Mouse (Mus musculus): ENCODE results near the gene Abi1.
"Not testable (repeated sequence)": the region's sequence is repeated elsewhere in the genome, so short reads cannot be mapped to it uniquely, and the experiment has no call there.

Abi1 gene

DNA sequence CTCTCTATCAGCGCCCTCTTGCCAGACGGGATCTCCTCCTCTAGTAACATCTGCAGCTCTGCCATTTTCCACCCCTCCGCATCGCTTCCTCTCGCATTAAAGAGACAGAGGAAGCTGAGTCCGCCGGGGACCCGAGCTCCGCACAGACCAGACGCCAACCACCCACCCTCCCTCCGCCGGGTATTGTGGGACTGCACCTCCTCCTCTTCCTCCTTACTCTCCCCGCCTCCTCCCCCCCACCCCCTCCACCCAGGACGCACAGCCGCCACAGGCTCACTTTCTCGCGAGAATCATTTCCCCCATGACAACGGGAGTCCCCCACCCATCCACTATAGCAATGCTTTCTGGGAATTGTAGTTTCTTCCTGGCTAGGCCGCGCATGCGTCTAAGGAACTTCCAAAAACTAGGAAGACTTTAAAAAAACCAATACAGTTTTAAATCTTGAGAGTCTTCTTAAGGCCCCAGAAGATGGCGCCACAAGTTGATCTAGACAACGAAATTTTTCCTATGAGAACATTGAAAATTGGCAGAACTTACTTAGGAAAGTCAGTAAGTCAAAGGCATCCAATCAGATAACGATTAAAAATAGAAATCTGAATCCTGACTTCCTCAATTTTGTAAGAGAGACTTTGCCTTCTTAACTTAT, at the start of gene Abi1:
Gene Abi1, minus strand, starts transcription at position 241 of the 646 bp plus-strand sequence.
- DNase-seq (ENCODE audit: low spot score) = peak; percentile 81

DNA sequence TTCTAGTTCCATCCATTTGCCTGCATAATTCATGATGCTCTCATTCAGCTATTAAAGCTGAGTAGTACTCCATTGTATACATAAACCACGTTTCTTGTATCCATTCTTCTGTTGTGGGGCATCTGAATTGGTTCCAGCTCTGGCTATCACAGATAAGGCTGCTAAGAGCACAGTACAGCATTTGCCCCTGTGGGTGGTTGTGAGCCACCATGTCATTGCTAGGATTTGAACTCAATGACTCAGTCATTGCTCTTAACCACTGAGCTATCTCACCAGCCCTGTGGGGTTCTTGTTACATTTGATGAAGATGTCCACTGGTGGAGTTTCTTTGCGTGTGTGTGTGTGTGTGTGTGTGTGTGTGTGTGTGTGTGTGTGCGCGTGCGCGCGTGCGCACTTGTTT, 44.5 kb upstream of the Abi1 start:
- no peak for DNase-seq (ENCODE audit: low spot score)

- DNase-seq (ENCODE audit: low spot score) = no peak
These were observed 38.5 kb upstream of the Abi1 start for GRCm38 (mm10) chr2:23078588-23078987.

DNA sequence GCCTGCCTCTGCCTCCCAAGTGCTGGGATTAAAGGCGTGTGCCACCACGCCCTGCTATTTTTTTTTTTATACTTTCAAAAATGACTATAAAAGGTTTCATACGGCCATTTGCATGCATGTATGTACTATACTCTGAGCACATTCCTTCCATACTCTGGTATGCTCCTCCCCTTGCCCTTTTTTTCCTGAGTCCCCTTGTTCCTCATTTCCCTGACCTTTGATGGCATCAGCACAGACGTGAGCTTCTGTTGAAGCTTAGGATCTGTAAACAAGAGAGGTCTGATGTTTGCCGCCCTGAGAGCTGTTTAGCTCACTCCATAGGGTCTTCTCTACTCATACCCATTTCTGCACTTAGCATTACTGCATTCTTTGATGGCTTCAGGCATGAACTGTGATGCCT, 37.7 kb upstream of the Abi1 start:
- no peak for DNase-seq (ENCODE audit: low spot score)

DNA sequence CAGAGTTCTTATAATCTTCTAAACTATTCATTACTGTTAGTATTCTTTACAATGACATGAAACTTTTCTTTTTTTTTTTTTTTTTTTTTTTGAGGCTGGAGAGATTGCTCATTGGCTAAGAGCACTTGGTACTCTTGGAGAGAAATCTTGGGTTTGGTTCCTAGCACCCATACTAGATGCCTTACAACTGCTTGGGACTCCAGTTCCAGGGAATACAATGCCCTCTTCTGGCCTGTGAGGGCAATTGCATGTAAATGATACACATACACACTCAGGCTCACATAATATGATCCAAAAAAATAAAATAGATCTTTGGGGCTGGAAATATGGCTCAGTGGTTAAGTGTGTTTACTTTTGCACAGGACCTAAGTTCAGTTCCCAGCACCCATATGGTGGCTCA, 36.7 kb upstream of the Abi1 start:
- DNase-seq (ENCODE audit: low spot score) = no peak

GRCm38 (mm10) chr2:23075846-23076245, 35.8 kb upstream of the Abi1 start:
- DNase-seq (ENCODE audit: low spot score) = no peak

DNA sequence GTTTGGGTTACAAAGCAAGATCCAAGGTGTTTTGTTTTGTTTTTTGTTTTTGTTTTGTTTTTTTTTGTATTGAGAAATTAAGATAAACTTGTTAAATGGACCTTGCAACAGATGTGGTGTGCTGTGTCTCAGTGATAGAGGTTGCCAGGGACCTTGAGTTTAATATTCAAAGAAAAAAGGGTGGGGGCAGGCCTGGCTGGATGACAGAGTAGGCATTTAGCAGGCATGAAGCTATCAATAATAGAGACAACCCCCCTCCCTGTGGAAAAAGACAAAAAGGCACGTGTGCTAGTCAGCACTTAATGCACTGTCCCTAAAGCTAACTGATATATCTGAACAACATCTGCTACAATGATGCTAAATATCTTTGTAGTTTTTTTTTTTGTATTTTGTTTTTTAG, 31.4 kb upstream of the Abi1 start:
- no peak for DNase-seq (ENCODE audit: low spot score)

- DNase-seq (ENCODE audit: low spot score) = no peak
These were observed 30.4 kb upstream of the Abi1 start for GRCm38 (mm10) chr2:23070491-23070890.

DNA sequence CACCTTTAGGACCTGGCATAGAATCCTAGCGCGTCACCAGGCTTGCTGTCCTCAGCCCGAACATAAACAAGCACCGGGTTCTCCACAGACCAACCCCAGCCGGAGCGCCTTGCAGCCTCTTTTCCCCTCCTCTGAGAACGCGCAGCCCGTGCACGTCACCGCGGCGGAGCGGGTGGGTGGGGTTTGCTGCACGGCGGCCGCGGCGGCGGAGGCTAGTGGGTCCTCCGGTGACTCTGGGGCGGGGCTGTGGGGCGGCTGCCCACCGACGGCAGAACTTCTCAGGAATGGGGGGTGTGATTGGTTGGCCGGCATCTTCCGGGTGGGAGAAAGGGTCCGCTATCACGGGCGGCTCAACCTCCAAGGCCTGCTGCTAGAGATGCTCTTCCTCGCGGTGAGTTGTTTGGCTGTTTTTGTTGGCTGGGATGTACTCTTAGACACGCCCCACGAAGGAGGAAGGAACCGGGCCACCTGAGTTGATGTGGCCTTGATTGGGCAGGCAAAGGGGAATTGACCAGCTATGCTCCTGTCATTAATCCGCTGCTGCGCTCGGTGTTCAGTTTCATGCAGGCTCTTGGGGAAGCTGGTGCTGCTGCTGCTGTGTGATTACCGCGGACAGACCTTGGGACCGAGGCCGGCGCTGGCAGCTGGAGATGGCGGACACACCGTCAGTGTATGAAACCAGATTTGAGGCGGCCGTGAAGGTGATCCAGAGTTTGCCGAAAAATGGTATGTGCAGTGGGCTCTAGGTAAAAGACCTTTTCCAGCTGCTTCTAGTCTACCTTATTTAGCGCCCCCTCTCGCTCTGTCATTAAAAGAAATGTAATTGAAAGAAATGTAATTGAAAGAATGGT, 29.1 kb upstream of the Abi1 start:
- peak; percentile 91 for DNase-seq (ENCODE audit: low spot score)

DNA sequence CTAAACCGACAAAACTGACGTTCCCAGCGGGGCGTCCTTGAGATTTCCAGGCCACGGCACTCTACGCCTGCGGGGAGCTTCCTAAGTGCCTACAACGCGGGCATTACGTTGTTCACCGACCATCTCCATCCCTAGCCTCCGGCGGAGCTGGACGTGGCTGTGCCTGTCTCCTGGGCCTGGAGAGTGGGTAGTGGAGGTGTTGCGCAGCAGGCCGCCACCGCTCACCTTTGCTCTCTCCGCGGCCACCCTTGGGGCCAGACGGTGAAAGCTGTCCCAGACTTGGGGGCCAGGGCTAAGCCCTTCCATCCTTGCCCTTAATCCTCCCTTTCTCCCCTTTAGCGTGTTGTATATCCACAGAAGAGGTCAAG, 28.3 kb upstream of the Abi1 start:
- DNase-seq (ENCODE audit: low spot score) = no peak

DNA sequence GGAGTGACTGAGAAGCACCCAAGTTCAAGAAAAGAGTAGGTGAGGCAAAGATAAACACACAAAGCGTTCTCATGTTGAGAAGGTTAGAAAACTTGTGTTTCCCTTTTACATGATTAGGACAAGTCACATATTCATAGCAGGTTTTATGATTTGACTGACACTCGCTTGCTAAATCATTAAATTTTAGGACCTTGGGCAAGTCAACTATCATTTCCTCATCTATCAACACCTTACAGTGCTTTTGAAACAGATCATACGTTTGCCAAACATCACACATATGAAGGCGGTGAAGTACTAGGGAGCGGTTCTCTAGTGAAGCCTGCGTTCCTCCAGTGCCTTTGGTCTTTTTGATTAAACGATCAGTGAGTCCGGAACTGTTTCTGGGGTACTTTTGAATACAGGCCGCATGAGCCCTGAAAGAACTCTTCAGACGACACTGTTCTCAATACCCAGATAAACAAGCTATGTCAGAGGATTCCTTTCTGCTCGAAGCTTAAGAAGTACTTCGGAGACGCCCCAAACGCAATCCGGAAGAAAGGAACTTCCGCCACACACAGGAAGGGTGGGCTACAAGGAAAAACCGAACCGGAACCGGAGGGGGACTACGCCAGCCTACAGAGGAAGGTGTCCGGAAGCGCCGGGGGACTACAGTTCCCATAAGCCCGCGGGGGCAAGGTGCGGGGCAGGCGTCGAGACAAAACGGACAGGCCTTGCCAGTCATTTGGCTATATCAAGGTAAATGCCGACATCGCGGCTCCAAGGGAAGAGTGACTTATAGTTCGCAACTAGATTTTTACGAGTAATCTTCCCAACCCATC, 27.7 kb upstream of the Abi1 start, which contains the start of gene Acbd5:
Gene Acbd5, plus strand, starts transcription at position 616 of the 818 bp plus-strand sequence.
- DNase-seq (ENCODE audit: low spot score) = peak; percentile 85

DNA sequence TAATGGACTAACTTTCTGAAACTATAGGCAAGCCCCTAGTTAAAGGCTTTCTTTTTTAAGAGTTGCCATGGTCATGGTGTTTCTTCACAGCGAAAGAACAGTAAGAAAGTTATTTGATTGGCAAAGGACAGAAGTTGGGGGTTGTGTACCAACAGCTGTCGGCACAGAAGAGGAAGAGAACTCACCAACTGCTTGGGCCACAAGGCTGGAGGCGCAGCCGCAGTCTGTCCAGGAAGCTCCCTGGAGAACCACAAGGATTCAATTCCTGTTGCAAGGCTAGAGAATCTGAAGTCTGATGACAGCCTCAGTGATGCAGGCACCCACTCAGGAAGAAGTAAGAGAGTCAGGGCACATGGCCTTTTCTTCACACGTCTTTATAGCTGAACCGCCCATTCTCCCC, 12.5 kb upstream of the Abi1 start:
- no peak for DNase-seq (ENCODE audit: low spot score)

GRCm38 (mm10) chr2:23051890-23052289, 11.8 kb upstream of the Abi1 start:
- no peak for DNase-seq (ENCODE audit: low spot score)

GRCm38 (mm10) chr2:23048006-23048405, 8.0 kb upstream of the Abi1 start:
- DNase-seq (ENCODE audit: low spot score) = no peak

GRCm38 (mm10) chr2:23045703-23046102, 5.7 kb upstream of the Abi1 start:
- no peak for DNase-seq (ENCODE audit: low spot score)

DNA sequence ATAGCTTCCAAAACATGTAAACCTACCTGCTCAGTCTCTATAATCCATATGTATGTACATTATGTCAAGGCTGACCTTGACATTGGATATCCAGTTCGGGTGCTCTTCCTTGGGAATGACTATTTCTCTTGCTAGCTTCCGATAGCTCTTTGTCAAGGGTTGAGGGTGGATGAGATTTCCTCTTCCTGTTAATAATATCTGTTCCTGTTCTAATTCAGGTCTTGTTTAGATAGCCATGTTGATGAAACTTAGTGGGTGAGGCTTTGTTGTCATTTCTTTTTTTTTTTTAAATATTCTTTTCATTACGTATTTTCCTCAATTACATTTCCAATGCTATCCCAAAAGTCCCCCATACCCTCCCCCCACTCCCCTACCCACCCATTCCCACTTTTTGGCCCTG, 2.1 kb upstream of the Abi1 start:
- no peak for DNase-seq (ENCODE audit: low spot score)

GRCm38 (mm10) chr2:23041457-23041856, 1.4 kb upstream of the Abi1 start:
- no peak for DNase-seq (ENCODE audit: low spot score)

GRCm38 (mm10) chr2:23040690-23041089, 649 bp upstream of the Abi1 start:
- not testable (repeated sequence) for DNase-seq (ENCODE audit: low spot score)

- DNase-seq (ENCODE audit: low spot score) = peak; percentile 22
These were observed 700 bp downstream of the Abi1 start for GRCm38 (mm10) chr2:23039082-23040000.

DNA sequence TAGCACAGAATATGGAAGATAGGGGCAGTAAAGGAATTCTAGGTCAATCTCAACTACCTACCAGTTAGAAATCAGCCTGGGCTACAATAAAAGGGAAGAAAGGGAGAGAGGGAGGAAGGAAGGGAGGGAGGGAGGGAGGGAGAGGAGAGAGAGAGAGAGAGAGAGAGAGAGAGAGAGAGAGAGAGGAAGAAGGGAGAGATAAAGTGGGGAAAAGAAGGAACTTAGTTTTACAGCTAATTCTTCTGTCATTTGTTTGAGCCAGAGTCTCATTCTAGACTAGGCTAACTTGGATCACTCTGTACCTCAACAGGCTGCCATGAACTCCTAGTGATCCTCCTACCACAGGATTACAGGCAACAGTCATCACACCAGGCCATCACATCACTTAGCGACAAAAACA, 4.6 kb downstream of the Abi1 start:
- no peak for DNase-seq (ENCODE audit: low spot score)

DNA sequence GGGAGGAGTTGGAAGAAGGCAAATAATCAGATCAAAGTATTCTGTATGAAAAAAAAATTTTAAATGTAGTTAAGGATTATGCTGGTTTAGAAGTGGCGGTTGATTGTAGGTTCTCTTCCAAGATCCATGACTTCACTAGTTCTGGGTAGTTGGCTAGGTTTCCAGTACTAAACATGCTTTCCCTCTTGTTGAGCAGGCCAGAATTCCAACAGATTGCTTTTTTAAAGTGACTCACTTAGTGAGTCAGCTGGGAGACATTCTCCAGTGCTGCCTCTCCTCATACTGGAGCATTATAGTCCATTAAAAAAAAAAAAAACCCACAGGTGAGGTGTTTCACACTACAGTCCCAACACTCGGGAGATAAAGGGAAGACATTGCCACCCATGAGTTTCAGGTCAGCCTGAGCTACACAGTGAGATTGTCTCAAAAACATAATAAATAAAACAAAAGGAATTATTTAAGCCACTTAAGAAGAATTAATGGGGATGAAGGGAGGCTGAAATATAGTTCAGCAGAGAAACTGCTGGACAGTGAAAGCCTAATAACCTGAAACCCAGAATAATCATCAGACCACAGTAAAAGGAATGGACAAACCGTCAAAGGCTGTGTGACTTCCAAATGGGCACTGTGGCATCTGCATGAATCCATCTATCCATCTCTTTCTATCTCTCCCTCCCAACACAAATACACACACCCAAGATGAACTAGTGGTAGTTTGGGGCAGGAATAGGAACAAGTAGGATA, 5.2 kb downstream of the Abi1 start:
- no peak for DNase-seq (ENCODE audit: low spot score)
